Mouse (Mus musculus) neutrophil, adult 5-6 weeks (primary cell): Measurements from ENCODE around the gene Rfpl4. TPM values are rescaled to one million over a fixed set of nuclear protein-coding genes. Genes with fewer than 3 reads are reported as not detected.

Experiments
- total RNA-seq: library from RNA; stranded (forward); fragments of 200-1000 nt; gene quantifications from 2 replicates; pipeline ENCODE4 v1.2.3, GENCODE M21; 2017

Gene Rfpl4
- total RNA-seq, 1 experiment from 2014 or later = not detected

Other genes starting within 250 kb of the Rfpl4 start
- gene Isoc2b, start 246.7 kb downstream of the Rfpl4 start, total RNA-seq = 11.3 and 12.2 TPM in 2 replicates
- gene Isoc2a, start 239.8 kb downstream of the Rfpl4 start, total RNA-seq = 4.0 and 4.2 TPM in 2 replicates
- gene Gm36210, start 210.4 kb downstream of the Rfpl4 start, total RNA-seq = not detected in 2 replicates
- 6.0 and 7.2 TPM in 2 replicates for gene Zfp628, start 201.7 kb downstream of the Rfpl4 start, total RNA-seq
- gene Nat14, start 194.9 kb downstream of the Rfpl4 start, total RNA-seq = 1.2 and 2.2 TPM in 2 replicates
- 0.47 and 1.4 TPM in 2 replicates for gene Ssc5d, start 191.2 kb downstream of the Rfpl4 start, total RNA-seq
- gene Sbk2, start 152.5 kb downstream of the Rfpl4 start, total RNA-seq = not detected in 2 replicates
- not detected in 2 replicates for gene Sbk3, start 145.8 kb downstream of the Rfpl4 start, total RNA-seq
- gene Zfp579, start 120.8 kb downstream of the Rfpl4 start, total RNA-seq = 4.1 and 4.5 TPM in 2 replicates
- gene Zfp524, start 102.5 kb downstream of the Rfpl4 start, total RNA-seq = 8.8 and 13.7 TPM in 2 replicates
- gene Fiz1, start 102.3 kb downstream of the Rfpl4 start, total RNA-seq = 19.8 and 22.2 TPM in 2 replicates
- gene Gm44973, start 101.5 kb downstream of the Rfpl4 start, total RNA-seq = 1.8 TPM in 1 of 2 replicates, not detected in the other
- gene Zfp865, start 96.6 kb downstream of the Rfpl4 start, total RNA-seq = 34.3 and 38.5 TPM in 2 replicates
- gene Ccdc106, start 96.4 kb downstream of the Rfpl4 start, total RNA-seq = 0.23 TPM in 1 of 2 replicates, not detected in the other
- 0.98 and 1.6 TPM in 2 replicates for gene 4632433K11Rik, start 82.8 kb downstream of the Rfpl4 start, total RNA-seq
- 2.9 and 3.4 TPM in 2 replicates for gene Zfp784, start 78.5 kb downstream of the Rfpl4 start, total RNA-seq
- gene Zfp580, start 65.4 kb downstream of the Rfpl4 start, total RNA-seq = 0.93 TPM in 1 of 2 replicates, not detected in the other
- 168 and 188 TPM in 2 replicates for gene U2af2, start 54.8 kb downstream of the Rfpl4 start, total RNA-seq
- 118 and 130 TPM in 2 replicates for gene Epn1, start 36.7 kb downstream of the Rfpl4 start, total RNA-seq
- 0.98 TPM in 1 of 2 replicates, not detected in the other for gene Rasl2-9, start 9.0 kb upstream of the Rfpl4 start, total RNA-seq
- not detected in 2 replicates for gene Vmn1r55, start 32.7 kb upstream of the Rfpl4 start, total RNA-seq
- not detected in 2 replicates for gene Vmn1r56, start 79.8 kb upstream of the Rfpl4 start, total RNA-seq
- gene Vmn1r57, start 101.5 kb upstream of the Rfpl4 start, total RNA-seq = not detected in 2 replicates
- gene Gm5065, start 233.6 kb upstream of the Rfpl4 start, total RNA-seq = not detected in 2 replicates
- gene Nlrp2, start 234.1 kb upstream of the Rfpl4 start, total RNA-seq = not detected in 2 replicates